Mouse (Mus musculus): ENCODE results near the gene Krt80. TPM values are rescaled to one million over a fixed set of nuclear protein-coding genes. Genes with fewer than 3 reads are reported as not detected.

Gene Krt80
- total RNA-seq, 2 experiments from 2014 or later, result 2.4 to 9.4 TPM

DNA sequence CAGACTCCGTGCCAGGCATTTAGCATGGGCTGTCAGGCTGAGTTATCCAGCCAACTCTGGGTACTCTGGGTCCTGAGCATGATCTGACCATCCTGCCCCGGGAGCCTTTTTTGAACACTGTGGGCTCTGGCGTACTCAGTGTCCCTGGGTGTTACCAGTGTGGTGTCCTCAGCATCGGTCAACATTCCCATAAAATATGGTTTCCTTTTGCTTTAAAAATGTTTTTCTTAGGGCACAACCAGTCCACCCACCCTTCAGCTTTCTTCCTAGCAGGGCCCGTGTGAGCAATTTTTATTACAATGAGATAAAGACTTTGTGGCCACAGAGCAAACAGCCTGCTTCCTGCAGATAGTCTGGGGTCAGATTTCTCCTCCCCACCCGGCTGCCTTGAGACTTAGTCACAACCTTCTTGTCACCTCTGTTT, 49.3 kb downstream of the Krt80 start:
- ATAC-seq (replicated peaks; ENCODE audit: low FRiP score, poor library complexity, severe bottlenecking), result no peak

DNA sequence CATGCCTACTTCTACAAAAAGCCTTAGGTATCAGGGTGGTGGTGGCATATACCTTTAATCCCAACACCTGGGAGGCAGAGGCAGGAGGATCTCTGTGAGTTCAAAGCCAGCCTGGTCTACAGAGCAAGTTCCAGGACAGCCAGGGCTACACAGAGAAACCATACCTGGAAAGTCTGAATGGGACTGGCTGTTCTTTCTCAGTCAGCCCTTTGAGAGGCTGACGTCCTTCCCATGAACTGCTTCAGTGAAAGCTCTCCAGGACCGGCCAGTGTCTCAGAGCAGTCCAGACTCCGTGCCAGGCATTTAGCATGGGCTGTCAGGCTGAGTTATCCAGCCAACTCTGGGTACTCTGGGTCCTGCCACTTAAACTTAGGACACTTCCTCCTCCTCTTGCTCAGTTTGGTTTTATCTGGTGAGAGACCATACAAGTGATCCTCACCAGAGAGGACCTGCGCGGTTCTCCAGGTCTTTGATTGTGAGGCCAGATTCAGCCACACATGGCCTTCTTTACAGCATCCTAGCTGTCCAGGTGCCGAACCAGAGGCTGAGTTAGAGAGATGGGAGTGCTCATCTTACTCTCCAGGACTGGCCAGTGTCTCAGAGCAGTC, 49.8 kb downstream of the Krt80 start:
- ATAC-seq (replicated peaks; ENCODE audit: low FRiP score, poor library complexity, severe bottlenecking), result no peak

DNA sequence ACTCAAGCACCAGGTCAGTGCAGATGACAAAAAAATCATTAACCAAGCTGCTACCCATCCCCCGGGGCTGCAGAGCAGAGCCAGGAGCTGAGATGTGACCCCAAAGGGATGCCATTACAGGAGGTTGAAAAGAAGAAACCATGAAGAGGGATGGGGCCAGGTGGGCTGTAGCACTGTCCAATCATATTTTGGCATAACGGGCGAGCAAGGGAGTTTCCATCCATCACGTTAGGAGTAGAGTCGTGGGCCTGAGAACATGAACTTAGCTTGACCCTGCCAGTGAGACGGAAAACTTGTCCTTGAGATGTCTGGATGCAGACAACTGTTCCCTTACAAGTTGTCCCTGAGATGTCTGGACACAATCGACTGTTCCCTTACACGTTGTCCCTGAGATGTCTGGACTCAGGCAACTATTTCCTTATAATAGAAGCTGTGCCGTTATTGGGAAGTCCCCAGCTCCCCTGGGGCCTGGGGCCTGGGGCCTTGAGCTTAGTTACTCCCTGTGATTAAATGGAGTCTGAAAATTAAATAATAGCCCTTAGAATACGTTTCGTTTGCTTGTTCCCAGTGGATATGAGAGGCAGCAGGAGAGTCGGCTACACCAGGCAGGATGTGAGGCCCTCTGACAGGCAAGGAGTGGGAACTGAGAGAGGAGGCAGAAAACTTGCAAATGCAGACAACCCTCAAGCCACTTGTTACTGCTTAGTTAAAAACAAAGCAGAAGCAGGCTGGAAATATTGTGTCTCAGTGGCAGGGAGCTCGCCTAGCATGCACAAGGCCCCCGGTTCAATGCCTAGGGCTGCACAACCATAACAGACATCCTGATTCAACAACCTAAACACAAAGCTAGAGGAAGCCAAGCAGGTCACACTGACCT, 50.8 kb downstream of the Krt80 start:
- no peak for ATAC-seq (replicated peaks; ENCODE audit: low FRiP score, poor library complexity, severe bottlenecking)

DNA sequence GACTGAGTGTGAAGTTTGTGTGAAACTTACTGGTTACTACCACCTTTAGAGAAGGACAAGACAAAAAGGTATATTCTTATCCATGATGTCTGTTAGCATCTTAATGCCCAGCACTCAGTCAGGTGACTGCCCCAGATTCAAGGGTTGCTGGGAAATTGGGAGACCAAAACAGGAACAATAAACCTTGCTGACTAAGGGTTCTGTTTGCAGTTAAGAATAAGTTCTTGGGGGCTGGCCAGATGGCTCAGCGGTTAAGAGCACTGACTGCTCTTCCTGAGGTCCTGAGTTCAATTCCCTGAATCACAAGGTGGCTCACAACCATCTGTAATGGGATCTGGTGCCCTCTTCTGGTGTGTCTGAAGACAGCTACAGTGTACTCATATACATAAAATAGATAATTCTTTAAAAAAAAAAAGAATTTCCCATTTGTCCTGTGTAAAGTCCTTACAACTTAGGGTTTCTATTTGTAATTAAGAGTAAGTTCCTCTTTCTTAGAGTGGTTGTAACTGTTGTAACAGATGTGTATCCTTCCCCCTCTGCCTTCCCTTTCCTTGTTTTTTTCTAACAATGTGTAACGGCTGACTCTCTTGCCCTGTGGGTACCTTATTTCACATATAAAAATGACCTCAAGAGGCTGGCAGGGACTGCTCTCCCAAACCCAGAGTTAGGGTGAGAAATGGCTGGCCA, 52.0 kb downstream of the Krt80 start:
- no peak for ATAC-seq (replicated peaks; ENCODE audit: low FRiP score, poor library complexity, severe bottlenecking)

DNA sequence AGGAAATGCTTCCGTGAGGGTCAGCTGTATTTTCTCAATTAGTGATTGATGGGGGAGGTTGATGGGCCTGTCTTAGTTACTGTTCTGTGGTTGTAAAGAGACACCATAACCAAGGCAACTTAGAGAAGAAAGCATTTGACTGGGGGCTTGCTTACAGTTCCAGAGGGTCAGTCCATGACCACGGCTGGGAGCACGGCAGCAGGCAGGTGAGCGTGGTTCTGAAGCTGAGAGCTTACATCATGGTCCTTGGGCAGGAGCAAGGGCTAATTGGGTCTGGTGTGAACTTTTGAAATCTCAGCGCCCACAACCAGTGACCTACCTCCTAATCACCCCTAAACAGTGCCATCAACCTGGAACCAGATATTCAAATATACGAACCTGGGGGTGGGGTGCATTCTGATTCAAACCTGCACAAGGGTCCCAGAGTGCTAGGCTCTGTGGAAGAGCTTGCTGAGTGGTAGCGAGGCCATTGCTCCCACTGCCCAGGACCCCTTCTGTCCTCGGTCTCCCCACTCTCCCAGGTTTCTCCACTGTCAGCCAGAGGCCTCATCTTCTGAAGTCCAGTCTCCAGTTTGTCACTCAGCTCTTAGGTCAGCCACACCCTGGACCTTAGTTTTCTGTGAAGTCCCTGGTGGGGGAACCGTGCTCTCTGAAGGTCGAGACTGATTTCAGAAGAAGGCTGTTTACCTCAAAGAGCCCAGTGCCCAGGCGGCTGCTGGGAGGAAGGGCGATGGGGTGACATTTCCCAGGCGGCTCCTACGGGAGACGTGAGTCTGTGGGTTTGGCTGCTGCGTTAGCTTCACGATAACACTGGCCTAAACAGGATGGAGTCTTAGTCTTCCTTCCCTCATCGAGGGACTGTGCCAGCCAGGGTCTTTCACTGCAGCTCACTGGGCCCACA, 52.8 kb downstream of the Krt80 start:
- ATAC-seq (replicated peaks; ENCODE audit: low FRiP score, poor library complexity, severe bottlenecking), result no peak

DNA sequence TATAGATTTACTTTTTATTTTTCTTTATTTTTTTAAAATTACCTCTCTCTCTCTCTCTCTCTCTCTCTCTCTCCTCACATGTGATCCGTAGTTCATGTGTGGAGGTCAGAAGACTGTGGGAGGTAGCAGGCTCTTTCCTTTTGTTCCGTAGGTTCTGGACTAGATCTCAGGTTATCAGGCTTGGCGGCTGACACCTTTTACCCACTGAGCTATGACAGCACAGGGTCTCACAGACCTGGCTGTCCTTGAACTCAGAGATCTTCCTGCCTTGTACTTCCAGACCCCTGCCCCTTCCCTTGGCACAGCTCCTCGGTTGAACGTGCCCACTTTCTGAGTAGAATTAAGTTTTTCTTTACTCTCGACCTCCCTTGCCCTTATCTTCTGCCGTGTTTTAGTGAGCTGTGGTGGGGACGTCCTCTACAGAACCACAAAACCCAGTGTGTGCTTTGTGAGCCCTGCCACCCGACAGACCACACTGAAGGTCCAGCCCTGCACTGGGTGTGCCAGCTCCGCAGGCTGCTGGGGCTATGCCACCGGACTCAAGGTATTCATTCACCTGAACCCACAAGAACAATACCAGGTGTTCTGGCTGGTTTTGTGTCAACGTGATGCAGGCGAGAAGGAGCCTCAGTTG, 53.6 kb downstream of the Krt80 start:
- ATAC-seq (replicated peaks; ENCODE audit: low FRiP score, poor library complexity, severe bottlenecking), result no peak

DNA sequence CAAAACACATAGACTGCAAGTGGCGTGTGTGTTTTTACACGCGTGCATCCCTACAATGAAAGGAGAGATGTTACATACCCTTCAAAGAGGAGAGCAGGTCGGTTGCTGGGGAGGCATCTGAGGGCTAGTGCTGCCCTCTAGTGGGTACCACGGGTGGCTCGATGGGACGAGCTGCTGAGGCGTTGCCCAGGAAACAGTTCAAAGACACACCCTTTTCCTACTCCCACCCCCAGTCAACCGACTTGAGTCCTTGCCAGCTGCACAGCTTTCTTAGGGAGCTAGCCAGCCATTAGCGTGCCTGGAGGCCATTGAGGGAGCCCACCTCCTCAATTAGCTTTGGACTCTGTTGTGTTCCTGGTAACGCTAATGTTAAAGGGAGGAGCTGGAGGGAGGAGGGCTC, 54.1 kb downstream of the Krt80 start:
- peak; percentile 78 for ATAC-seq (replicated peaks; ENCODE audit: low FRiP score, poor library complexity, severe bottlenecking)

DNA sequence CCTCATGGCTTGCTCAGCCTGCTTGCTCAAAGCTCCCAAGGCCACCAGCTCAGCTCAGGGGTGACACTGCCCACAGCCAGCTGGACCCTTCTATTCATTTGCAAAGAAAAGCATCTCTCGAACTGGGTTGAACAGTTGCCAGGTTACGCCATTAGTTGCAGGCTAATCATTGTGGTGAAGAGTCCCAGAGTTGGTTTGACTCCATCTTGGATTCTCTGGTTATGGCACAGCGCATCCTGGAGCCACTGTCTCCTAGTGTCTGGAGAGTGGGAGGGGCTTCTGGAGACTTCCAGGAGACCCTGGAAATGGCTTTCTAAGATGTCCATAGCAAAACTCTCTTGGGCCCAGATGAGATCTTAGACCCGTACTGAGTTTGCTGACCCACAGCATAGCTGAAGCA, 54.6 kb downstream of the Krt80 start:
- ATAC-seq (replicated peaks; ENCODE audit: low FRiP score, poor library complexity, severe bottlenecking), result no peak

DNA sequence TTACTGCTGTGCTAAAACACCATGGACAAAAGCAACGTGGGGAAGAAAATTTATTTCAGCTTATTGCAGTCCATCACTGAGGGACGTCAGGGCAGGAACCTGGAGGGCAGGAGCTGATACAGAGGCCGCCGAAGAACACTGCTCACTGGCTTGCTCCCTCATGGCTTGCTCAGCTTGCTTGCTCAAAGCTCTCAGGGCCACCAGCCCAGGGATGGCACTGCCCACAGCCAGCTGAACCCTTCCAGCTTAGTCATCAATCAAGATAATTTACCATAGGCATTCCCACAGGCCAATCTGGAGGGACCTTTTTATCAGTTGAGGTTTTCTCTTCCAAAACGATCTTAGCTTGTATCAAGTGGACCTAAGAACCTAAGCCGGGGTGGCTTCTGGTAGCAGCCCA, 58.0 kb downstream of the Krt80 start:
- ATAC-seq (replicated peaks; ENCODE audit: low FRiP score, poor library complexity, severe bottlenecking), result no peak

DNA sequence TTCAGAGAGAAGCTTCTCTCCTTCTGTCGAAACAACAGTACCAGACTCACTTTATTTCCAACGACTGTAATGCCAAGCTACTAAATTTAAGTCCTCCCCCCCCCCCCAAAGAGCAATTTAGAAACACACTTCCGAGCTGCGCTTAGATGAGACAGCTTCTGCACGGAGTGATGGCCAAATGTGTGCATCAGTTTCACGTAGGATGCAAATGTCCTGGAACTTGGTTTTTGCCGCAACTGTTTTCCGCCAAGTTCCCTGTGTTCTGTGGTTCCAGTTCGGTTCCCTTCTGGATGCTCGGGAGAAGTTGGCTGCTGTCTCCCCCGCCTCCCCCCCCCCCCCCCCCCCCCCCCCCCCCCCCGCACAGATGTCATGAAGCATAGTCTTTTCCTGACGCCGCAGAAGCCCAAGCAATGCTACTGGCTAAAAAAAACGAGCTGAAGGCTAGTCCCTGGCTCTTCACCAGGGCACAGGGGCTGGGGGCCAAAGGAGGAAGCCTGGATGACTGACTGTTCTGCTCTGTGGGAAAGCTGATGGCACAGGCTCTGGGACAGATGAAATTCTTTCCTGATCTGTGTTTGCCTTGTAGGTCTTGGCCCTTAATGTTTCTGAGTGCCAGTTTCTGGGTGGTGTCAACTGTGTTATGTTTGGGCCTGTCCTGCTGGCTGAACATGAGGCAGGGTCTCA, 58.7 kb downstream of the Krt80 start:
- no peak for ATAC-seq (replicated peaks; ENCODE audit: low FRiP score, poor library complexity, severe bottlenecking)

DNA sequence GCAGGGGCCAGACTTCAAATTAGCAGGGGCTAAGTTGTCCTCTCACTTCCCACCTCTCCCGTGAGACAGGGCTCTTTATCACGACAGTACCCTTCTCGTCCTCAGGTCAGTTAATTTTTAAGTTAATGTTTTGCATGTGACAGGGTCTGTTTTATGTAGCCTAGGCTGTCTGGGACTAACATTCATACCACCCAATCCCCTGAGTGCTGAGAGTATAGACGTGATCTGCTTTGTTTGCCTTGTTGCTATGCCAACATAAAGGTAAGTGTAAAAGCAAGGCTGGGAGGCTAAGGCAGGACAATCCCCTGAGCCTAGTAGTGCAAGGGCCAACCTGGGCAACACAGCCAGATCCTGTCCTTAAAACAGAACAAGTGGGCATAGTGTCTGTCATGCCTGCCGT, 60.5 kb downstream of the Krt80 start:
- ATAC-seq (replicated peaks; ENCODE audit: low FRiP score, poor library complexity, severe bottlenecking), result no peak

DNA sequence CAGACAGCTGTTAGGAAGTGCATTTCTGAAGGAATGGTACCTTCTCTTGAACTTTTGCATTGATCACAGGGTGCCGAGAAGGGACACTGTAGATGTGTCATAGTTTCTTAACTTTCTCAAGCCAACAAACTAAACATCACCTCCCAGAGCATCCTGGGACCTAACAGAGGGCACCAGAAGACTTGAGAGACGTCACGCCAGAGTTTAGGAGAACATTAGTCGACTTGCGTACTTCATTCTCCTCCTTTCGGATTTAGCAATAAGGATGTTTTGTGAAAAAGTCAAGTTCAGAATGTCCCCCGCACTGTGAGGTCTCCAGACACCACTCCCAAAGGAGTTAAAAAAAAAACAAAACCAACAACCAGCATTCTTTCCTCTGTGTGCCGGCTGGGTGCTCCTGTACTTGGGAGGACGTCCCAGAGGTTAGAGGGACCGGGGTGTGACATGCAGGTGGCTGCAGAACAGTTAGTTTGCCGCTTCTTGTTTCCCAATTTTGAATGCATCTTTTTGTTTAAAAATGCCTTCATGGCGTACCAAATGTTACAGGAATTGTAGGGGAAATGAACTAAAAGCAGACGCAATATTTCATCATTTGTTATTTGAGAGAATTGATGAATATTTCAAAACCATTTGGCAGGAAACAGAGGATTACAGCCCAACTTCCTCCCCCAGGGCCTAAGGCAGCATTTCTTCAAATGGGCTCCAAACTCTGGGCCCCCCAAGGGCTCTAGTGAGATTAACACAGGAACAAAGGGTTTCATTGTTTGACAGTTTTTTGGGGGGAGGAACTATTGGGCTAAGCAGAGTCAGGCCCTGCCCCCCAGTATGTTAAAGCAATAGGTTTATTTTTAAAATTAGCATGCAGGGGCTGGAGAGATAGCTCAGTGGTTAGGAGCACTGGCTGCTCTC, 61.3 kb downstream of the Krt80 start:
- no peak for ATAC-seq (replicated peaks; ENCODE audit: low FRiP score, poor library complexity, severe bottlenecking)

DNA sequence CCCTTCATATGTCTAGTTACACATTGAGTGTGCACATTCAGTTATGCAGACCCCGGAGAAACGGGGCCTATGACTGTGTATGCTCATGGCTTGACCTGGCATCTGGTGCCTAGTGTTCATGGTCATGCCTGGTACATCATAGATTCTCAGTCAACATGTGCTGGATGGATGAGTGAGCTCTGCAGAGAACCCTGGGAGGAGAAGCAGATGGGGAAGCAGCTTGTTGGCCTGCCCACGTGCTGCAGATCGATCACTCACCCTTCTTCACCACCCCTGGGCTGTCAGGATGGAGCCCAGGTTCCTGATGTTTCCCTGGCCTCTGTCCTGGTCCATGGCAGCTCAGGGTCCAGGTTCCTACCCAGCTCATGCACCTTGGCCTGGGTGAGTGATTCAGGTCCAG, 63.5 kb downstream of the Krt80 start:
- ATAC-seq (replicated peaks; ENCODE audit: low FRiP score, poor library complexity, severe bottlenecking), result no peak

DNA sequence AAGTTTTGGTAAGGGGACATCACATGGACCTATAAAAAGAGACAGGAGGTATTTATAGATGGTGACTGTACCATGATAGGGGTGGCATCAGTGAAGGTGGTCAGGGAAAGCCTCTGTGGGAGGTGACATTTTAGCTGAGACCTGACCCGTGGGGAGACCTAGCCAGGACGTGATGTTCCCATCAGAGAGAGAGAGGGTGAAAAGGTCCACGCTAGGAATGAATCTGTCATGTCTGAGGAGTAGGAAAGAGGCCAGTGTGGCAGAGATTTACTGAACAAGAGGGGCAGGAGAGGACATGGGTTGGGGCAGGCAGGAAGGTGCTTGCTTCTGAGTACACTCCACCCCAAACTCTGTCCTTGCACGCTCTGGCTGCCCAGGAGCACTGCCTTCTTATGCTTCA, 66.1 kb downstream of the Krt80 start:
- ATAC-seq (replicated peaks; ENCODE audit: low FRiP score, poor library complexity, severe bottlenecking), result no peak

DNA sequence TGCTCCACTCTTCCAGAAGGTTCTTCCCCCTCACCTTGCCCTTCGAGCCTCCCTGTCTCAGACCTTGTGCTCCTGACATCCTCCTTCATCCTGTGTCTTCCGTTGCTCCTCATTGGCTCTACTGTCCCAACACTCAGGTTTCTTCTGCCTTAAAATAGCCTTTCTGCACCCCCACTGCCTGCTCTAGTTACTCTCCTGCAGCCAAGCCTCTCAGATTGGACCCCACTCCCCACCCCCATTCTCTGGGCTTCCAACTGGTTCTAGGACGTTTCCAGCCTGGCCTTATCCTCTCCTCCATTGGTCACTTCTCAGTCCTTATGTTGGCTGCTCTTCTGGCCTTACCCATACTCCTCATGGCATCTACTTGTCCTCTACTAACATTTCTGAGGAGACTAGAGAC, 67.8 kb downstream of the Krt80 start:
- no peak for ATAC-seq (replicated peaks; ENCODE audit: low FRiP score, poor library complexity, severe bottlenecking)

DNA sequence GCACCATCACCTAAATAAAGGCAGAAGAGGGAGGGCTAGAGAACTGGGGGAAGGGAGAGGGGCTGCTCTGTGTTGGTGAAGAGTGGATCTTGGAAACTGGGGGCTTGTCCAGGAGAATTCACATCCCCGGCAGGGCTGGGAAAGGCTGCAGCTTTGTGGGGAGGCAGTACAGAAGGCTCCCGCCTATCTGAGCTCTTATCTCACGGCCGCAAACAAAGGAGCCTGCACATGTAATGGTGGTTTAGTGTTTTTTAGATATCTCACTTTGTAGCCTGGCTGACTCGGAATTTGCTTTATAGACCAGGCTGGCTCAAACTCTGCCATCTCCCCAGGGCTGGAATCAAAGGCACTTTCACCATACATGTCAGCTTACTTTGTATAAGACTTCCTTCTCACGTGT, 69.8 kb downstream of the Krt80 start:
- ATAC-seq (replicated peaks; ENCODE audit: low FRiP score, poor library complexity, severe bottlenecking), result no peak

DNA sequence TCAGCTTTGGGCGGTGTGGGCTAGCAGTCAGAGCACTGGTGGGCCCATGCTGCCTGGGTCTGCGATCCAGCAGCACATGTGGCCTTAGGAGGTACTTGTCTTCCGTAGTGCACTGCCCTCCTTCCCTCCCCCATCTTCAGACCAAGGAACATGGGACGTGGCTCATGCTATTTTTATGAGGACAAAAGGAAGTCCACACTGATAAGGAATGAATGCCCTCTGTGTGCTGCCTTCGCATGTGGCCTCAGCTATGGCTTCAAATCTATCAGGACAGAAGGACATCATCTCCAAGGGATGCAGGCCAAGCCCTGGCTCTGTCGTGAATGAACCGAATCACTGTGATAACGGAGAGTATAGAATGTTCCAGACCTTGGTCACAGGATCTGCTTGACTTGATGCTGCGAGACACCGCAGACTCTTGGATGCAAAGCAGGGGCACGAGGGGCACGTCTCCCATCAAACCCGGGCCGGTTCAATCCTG, 70.4 kb downstream of the Krt80 start:
- ATAC-seq (replicated peaks; ENCODE audit: low FRiP score, poor library complexity, severe bottlenecking), result no peak

DNA sequence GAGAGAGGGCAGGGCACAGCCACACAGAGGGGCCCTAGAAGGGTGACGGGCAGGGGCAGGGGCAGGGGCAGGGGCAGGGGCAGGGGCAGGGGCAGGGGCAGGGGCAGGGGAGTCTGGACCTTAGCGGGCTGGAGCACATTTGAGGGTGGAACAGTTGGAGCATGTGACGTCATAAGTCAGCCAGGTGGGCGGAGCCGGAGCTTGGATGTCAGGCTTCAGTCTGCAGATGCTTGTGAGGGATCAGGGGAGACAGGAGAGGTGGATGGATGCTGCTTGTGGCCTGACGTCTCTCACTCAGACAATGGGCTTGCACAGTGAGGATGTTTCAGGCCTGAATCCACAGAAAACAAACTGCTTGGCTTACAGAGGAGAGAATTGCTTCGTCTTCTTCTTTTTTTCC, 71.4 kb downstream of the Krt80 start:
- ATAC-seq (replicated peaks; ENCODE audit: low FRiP score, poor library complexity, severe bottlenecking), result no peak
